8 mouse cellular contexts compared by ENCODE assay signal in genomic region chr10:121305441-121305840, GRCm38 (mm10). TPM values are rescaled to one million over a fixed set of nuclear protein-coding genes. Genes with fewer than 3 reads are reported as not detected.
DNase-seq lines count a peak whose midpoint lies in the region; ATAC-seq and TF ChIP-seq lines count a peak whose summit lies in the region.

No protein-coding gene starts in this region.

- no peak overlapping the region for H3K4me3 ChIP-seq in left cerebral cortex, adult 2 months
- H3K4me3 ChIP-seq in midbrain, embryonic 15.5 days: no peak overlapping the region

- 31% methylated on average over 5 of the region's 5 CpGs for WGBS in midbrain, embryonic 15.5 days

- peaks cover 8% of the 10 kb centered on the region; the same call in 1 of the 2 replicates for H3K36me3 ChIP-seq in midbrain, embryonic 15.5 days (replicated peaks)

- DNase-seq in left cerebral cortex, adult 2 months (ENCODE audit: extremely low spot score in 1 of 2, low spot score in 2 of 2): no peak
- DNase-seq in left cerebral cortex, adult 18-20 months (ENCODE audit: low spot score in 2 of 2): no peak
- peak; percentile 72 for DNase-seq in brain, adult 2 months (ENCODE audit: low read depth, low spot score)
- DNase-seq in heart, postnatal 4 days: peak; percentile 29
- DNase-seq in lung, postnatal 25 days (ENCODE audit: low spot score): peak; percentile 71
- DNase-seq in adrenal gland, adult 8-10 months: no peak

- H3K27me3 ChIP-seq in midbrain, embryonic 15.5 days (replicated peaks): no peaks in the 10 kb centered on the region

- no peak; the same call in 1 of the 2 replicates for ATAC-seq in monocyte, adult 5-6 weeks (replicated peaks; ENCODE audit: insufficient number of reproducible peaks, low FRiP score, low TSS enrichment, poor library complexity, severe bottlenecking)
- ATAC-seq in midbrain, embryonic 15.5 days (replicated peaks): no peak

- no peak overlapping the region for H3K4me2 ChIP-seq in midbrain, embryonic 15.5 days

- peaks cover 12% of the 10 kb centered on the region for H3K4me1 ChIP-seq in midbrain, embryonic 15.5 days

- H3K9me3 ChIP-seq in midbrain, embryonic 15.5 days: no peaks in the 10 kb centered on the region

- no peak overlapping the region for H3K9ac ChIP-seq in midbrain, embryonic 15.5 days

- H3K27ac ChIP-seq in left cerebral cortex, adult 2 months: no peak overlapping the region
- no peak overlapping the region for H3K27ac ChIP-seq in midbrain, embryonic 15.5 days

- intact Hi-C loops in left cerebral cortex, adult 2 months (cut with DNase I): loop anchor here (10.0 kb wide), 1 partner anchor 169 kb away; the partner anchor contains the start of gene Rassf3

- TF ChIP-seq CTCF in left cerebral cortex, adult 2 months (IDR thresholded peaks at IDR 0.05): peak; percentile 35

RNA-seq across cellular contexts. Expression of gene Tbc1d30, which starts 45.6 kb away (rescaled TPM):
- total RNA-seq in left cerebral cortex, adult 2 months (2021): 10 to 100 TPM; 88.1 to 91.0 TPM
- 10 to 100 TPM; 80.3 to 95.1 TPM for total RNA-seq in left cerebral cortex, adult 18-20 months (2021)
- total RNA-seq in heart, postnatal 4 days (2021): 1 to 10 TPM; 3.7 to 4.9 TPM
- 4.9 to 18.6 TPM (median 9.3 TPM) in 3 replicates for total RNA-seq in monocyte, adult 5-6 weeks (2017)
- polyA plus RNA-seq in midbrain, embryonic 15.5 days (2015; fragmentation: Nextera tagmentation; extraction: Ambion mirVana): 12.7 and 14.1 TPM in 2 replicates
- 10 to 100 TPM in 1 of 4 experiments, 1 to 10 TPM in 3; 3.2 to 11.0 (median 7.9) TPM for total RNA-seq in adrenal gland, adult 8-10 months (2022)

RNA-seq across cellular contexts. Expression of gene Gns, which starts 59.4 kb away (rescaled TPM):
- 10 to 100 TPM; 82.3 to 86.4 TPM for total RNA-seq in left cerebral cortex, adult 2 months (2021)
- 10 to 100 TPM; 86.7 to 87.1 TPM for total RNA-seq in left cerebral cortex, adult 18-20 months (2021)
- total RNA-seq in heart, postnatal 4 days (2021): 10 to 100 TPM; 66.2 to 66.9 TPM
- 88.0 to 114 TPM (median 88.1 TPM) in 3 replicates for total RNA-seq in monocyte, adult 5-6 weeks (2017)
- polyA plus RNA-seq in midbrain, embryonic 15.5 days (2015; fragmentation: Nextera tagmentation; extraction: Ambion mirVana): 38.8 and 40.7 TPM in 2 replicates
- 100 to 1,000 TPM; 181 to 274 (median 211) TPM for total RNA-seq in adrenal gland, adult 8-10 months (2022)

Comparison
In these comparisons a context has a peak if more than half of its experiments do, and no peak if none do; other contexts are left out.
1. DNase-seq: peak in brain, adult 2 months (single experiment), heart, postnatal 4 days (single experiment) and lung, postnatal 25 days (single experiment); none in left cerebral cortex, adult 2 months (0 of 2), left cerebral cortex, adult 18-20 months (0 of 2) and adrenal gland, adult 8-10 months (single experiment).